Mouse (Mus musculus) A20 (cell line): Measurements from ENCODE around the gene Aoah.

Source experiments
- DNase-seq: peaks from one replicate; pipeline ENCODE4 v3.0.0-alpha.2; 2011; ENCODE audit warnings: low read depth, low spot score

Gene Aoah

GRCm38 (mm10) chr13:20916698-20917511 lies 123.0 kb downstream of the Aoah start:
- no peak for DNase-seq

- no peak for DNase-seq
Observed at GRCm38 (mm10) chr13:20920401-20920800, 126.5 kb downstream of the Aoah start.

GRCm38 (mm10) chr13:20936016-20936415 lies 142.1 kb downstream of the Aoah start:
- DNase-seq, result no peak

- peak; percentile 50 for DNase-seq
Observed at GRCm38 (mm10) chr13:20937452-20937851, 143.5 kb downstream of the Aoah start.

- no peak for DNase-seq
Observed at GRCm38 (mm10) chr13:20939099-20939498, 145.2 kb downstream of the Aoah start.

- peak; percentile 61 for DNase-seq
Observed at GRCm38 (mm10) chr13:20940389-20940788, 146.5 kb downstream of the Aoah start.

GRCm38 (mm10) chr13:20941707-20942106 lies 147.8 kb downstream of the Aoah start:
- no peak for DNase-seq

GRCm38 (mm10) chr13:20963086-20963485 lies 169.2 kb downstream of the Aoah start:
- DNase-seq, result no peak

- no peak for DNase-seq
Observed at GRCm38 (mm10) chr13:20981234-20982230, 187.6 kb downstream of the Aoah start.

- DNase-seq, result no peak
Observed at GRCm38 (mm10) chr13:20985510-20985909, 191.6 kb downstream of the Aoah start.

GRCm38 (mm10) chr13:20985961-20986360 lies 192.0 kb downstream of the Aoah start:
- DNase-seq, result no peak

GRCm38 (mm10) chr13:21005238-21005637 lies 211.3 kb downstream of the Aoah start:
- DNase-seq, result no peak

GRCm38 (mm10) chr13:21005642-21006320 lies 211.9 kb downstream of the Aoah start:
- DNase-seq, result no peak

GRCm38 (mm10) chr13:21006321-21006653 lies 212.4 kb downstream of the Aoah start:
- no peak for DNase-seq

GRCm38 (mm10) chr13:21013659-21014058 lies 219.7 kb downstream of the Aoah start:
- DNase-seq, result no peak

- DNase-seq, result no peak
Observed at GRCm38 (mm10) chr13:21024831-21025230, 230.9 kb downstream of the Aoah start.

- DNase-seq, result no peak
Observed at GRCm38 (mm10) chr13:21033176-21033575, 239.3 kb downstream of the Aoah start.

- peak; percentile 7 for DNase-seq
Observed at GRCm38 (mm10) chr13:21035011-21035410, 241.1 kb downstream of the Aoah start.

- DNase-seq, result no peak
Observed at GRCm38 (mm10) chr13:21035981-21036380, 242.1 kb downstream of the Aoah start.

GRCm38 (mm10) chr13:21040589-21041199 lies 246.8 kb downstream of the Aoah start:
- no peak for DNase-seq

GRCm38 (mm10) chr13:21050118-21050517 lies 256.2 kb downstream of the Aoah start:
- peak; percentile 8 for DNase-seq
